ENCODE assay signal across 1 mouse cellular context in genomic region chr6:124964638-124965037, GRCm38 (mm10).
TF ChIP-seq lines count a peak whose summit lies in the region.

No protein-coding gene starts in this region.

TF ChIP-seq in CH12.LX, 34 proteins besides CTCF, POLR2A, EP300 and RAD21:
- TF ChIP-seq CHD1 (IDR thresholded peaks at IDR 0.05; ENCODE audit: low read depth, low read length) (no peak), MEF2A (IDR thresholded peaks at IDR 0.05; ENCODE audit: borderline replicate concordance, low read depth, low read length) (no peak), NRF1 (IDR thresholded peaks at IDR 0.05; ENCODE audit: low read depth, low read length) (no peak), ZKSCAN1 (IDR thresholded peaks at IDR 0.05; ENCODE audit: borderline replicate concordance, low read depth, low read length) (no peak), ETS1 (conservative IDR thresholded peaks at IDR 0.05; ENCODE audit: low read depth, low read length) (no peak), ZNF384 (IDR thresholded peaks at IDR 0.05; ENCODE audit: low read depth, low read length) (no peak), CHD2 (IDR thresholded peaks at IDR 0.05; ENCODE audit: low read length) (no peak), KAT2A (IDR thresholded peaks at IDR 0.05; ENCODE audit: insufficient replicate concordance, low read length) (no peak), ZMIZ1 (IDR thresholded peaks at IDR 0.05; ENCODE audit: low read depth, low read length) (no peak), SMC3 (IDR thresholded peaks at IDR 0.05; ENCODE audit: low read depth, low read length) (no peak), IRF4 (IDR thresholded peaks at IDR 0.05; ENCODE audit: low read depth, low read length) (no peak), USF1 (IDR thresholded peaks at IDR 0.05; ENCODE audit: low read depth, low read length) (no peak), MYC (IDR thresholded peaks at IDR 0.05; ENCODE audit: low read depth, low read length) (no peak), NELFE (IDR thresholded peaks at IDR 0.05; ENCODE audit: low read depth, low read length) (no peak)
